Mouse (Mus musculus): Measurements from ENCODE around the gene Nr5a1. TPM values are rescaled to one million over a fixed set of nuclear protein-coding genes. Genes with fewer than 3 reads are reported as not detected.

Gene Nr5a1
- polyA plus RNA-seq, 1 experiment from 2014 or later = 0.09 TPM

GRCm38 (mm10) chr2:38697128-38698120 lies 16.9 kb downstream of the Nr5a1 start:
- H3K9ac ChIP-seq = 0 out of 2 replicates have a peak overlapping the region, but pooled peaks have one; percentile 10

GRCm38 (mm10) chr2:38695770-38696169 lies 18.6 kb downstream of the Nr5a1 start:
- no peak for ATAC-seq (ENCODE audit: low FRiP score)
- H3K4me3 ChIP-seq = no peak overlapping the region
- peaks cover 16% of the 10 kb centered on the region for H3K4me1 ChIP-seq (replicated peaks)
- H3K4me2 ChIP-seq = no peak overlapping the region
- H3K27me3 ChIP-seq = peaks cover 62% of the 10 kb centered on the region
- no peak overlapping the region for H3K9ac ChIP-seq
- no peak overlapping the region for H3K27ac ChIP-seq
- no peaks in the 10 kb centered on the region for H3K9me3 ChIP-seq
- WGBS = 49% methylated on average over 9 of the region's 9 CpGs
- H3K36me3 ChIP-seq = no peaks in the 10 kb centered on the region

More at GRCm38 (mm10) chr2:38697128-38698120, 16.9 kb downstream of the Nr5a1 start:
- H3K27me3 ChIP-seq = peaks cover 70% of the 10 kb centered on the region
- peaks cover 16% of the 10 kb centered on the region for H3K4me1 ChIP-seq (replicated peaks)
- H3K36me3 ChIP-seq = no peaks in the 10 kb centered on the region
- ATAC-seq (ENCODE audit: low FRiP score) = peak; percentile 24; the same call in 1 of the 2 replicates
- no peak overlapping the region for H3K4me3 ChIP-seq
- H3K27ac ChIP-seq = 0 out of 2 replicates have a peak overlapping the region, but pooled peaks have one; percentile 30
- peak overlapping the region; percentile 32 for H3K4me2 ChIP-seq
- 16% methylated on average over 27 of the region's 27 CpGs for WGBS
- no peaks in the 10 kb centered on the region for H3K9me3 ChIP-seq

DNA sequence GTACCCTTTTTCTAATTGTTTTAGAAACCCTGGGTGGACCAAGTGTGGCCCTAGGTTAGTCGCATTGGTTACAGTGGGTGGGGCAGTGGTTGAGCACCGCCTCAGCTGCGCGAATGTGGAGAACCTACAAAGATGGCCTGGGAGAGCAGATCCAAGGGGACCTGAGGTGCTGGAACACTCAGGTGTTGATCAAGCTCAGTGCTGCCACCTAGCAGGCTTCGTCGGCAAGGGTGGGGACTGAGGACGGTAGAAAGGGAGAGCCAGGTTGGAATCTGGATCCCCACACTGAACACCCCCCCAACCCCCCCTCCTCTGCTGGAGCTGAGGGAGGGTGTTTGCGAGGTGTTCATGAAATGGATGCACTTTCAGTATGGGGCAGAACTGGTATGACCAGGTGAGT lies 22.8 kb downstream of the Nr5a1 start:
- WGBS = 28% methylated on average over 8 of the region's 8 CpGs

GRCm38 (mm10) chr2:38689881-38690280 lies 24.5 kb downstream of the Nr5a1 start:
- H3K36me3 ChIP-seq = no peaks in the 10 kb centered on the region
- peaks cover 38% of the 10 kb centered on the region for H3K27me3 ChIP-seq
- H3K4me3 ChIP-seq = no peak overlapping the region
- no peak for ATAC-seq (ENCODE audit: low FRiP score)
- H3K4me2 ChIP-seq = no peak overlapping the region
- H3K9me3 ChIP-seq = no peaks in the 10 kb centered on the region
- H3K9ac ChIP-seq = no peak overlapping the region
- 47% methylated on average over 1 of the region's 1 CpGs for WGBS
- H3K27ac ChIP-seq = 0 out of 2 replicates have a peak overlapping the region, but pooled peaks have one; percentile 30
- peaks cover 19% of the 10 kb centered on the region for H3K4me1 ChIP-seq (replicated peaks)

More for the DNA sequence above, 22.8 kb downstream of the Nr5a1 start:
- H3K27me3 ChIP-seq = peaks cover 43% of the 10 kb centered on the region
- H3K9ac ChIP-seq = no peak overlapping the region
- ATAC-seq (ENCODE audit: low FRiP score) = no peak
- no peak overlapping the region for H3K4me3 ChIP-seq
- no peaks in the 10 kb centered on the region for H3K9me3 ChIP-seq
- H3K36me3 ChIP-seq = no peaks in the 10 kb centered on the region
- H3K27ac ChIP-seq = no peak overlapping the region
- H3K4me2 ChIP-seq = no peak overlapping the region
- H3K4me1 ChIP-seq (replicated peaks) = peaks cover 20% of the 10 kb centered on the region

GRCm38 (mm10) chr2:38688791-38689520 lies 25.4 kb downstream of the Nr5a1 start:
- peaks cover 34% of the 10 kb centered on the region for H3K27me3 ChIP-seq
- no peaks in the 10 kb centered on the region for H3K9me3 ChIP-seq
- peak overlapping the region; percentile 34 for H3K4me3 ChIP-seq
- peak overlapping the region; percentile 42; the same call in 1 of the 2 replicates for H3K27ac ChIP-seq
- peak overlapping the region; percentile 58 for H3K4me2 ChIP-seq
- peak overlapping the region; percentile 72 for H3K9ac ChIP-seq
- peak; percentile 75 for ATAC-seq (ENCODE audit: low FRiP score)
- 3% methylated on average over 29 of the region's 29 CpGs for WGBS
- peaks cover 19% of the 10 kb centered on the region for H3K4me1 ChIP-seq (replicated peaks)
- no peaks in the 10 kb centered on the region for H3K36me3 ChIP-seq

GRCm38 (mm10) chr2:38685746-38686145 lies 28.6 kb downstream of the Nr5a1 start:
- Histone ChIP-seq H3K4me2 (no peak overlapping the region), H3K27me3 (peaks cover 12% of the 10 kb centered on the region), H3K4me3 (no peak overlapping the region), H3K9ac (no peak overlapping the region), H3K9me3 (no peaks in the 10 kb centered on the region), H3K36me3 (no peaks in the 10 kb centered on the region), H3K4me1 (replicated peaks) (peaks cover 19% of the 10 kb centered on the region), H3K27ac (no peak overlapping the region)
- no peak for ATAC-seq (ENCODE audit: low FRiP score)
- WGBS = 82% methylated on average over 3 of the region's 3 CpGs

DNA sequence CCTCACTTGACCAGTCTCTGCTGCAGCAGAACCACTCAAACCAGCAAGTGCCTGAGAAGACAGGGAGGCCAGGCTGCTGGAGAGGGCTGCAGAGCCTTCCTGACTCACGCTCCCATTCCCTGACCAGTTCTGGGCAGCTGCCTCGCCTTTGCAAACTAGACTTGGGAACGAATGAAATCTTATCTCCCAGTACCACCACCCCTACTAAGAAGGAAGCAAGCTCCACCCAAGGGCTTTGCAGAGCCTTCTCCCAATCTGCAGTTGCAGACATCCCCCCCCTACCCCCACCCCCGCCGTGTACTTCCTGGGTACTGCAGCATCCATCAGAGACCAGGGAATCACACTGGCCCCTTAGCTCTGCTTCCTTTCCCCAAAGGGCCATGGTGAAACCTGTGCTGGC lies 31.3 kb downstream of the Nr5a1 start:
- peaks cover 4% of the 10 kb centered on the region; the same call in 1 of the 2 replicates for H3K27me3 ChIP-seq

GRCm38 (mm10) chr2:38682209-38682608 lies 32.1 kb downstream of the Nr5a1 start:
- Histone ChIP-seq H3K4me3 (no peak overlapping the region), H3K36me3 (no peaks in the 10 kb centered on the region), H3K27me3 (peaks cover 3% of the 10 kb centered on the region; the same call in 1 of the 2 replicates), H3K4me1 (replicated peaks) (no peaks in the 10 kb centered on the region), H3K9me3 (no peaks in the 10 kb centered on the region), H3K27ac (no peak overlapping the region), H3K4me2 (no peak overlapping the region), H3K9ac (no peak overlapping the region)
- 93% methylated on average over 5 of the region's 5 CpGs for WGBS
- no peak for ATAC-seq (ENCODE audit: low FRiP score)

More for the DNA sequence above, 31.3 kb downstream of the Nr5a1 start:
- peaks cover 1% of the 10 kb centered on the region for H3K4me1 ChIP-seq (replicated peaks)
- H3K4me2 ChIP-seq = no peak overlapping the region
- no peaks in the 10 kb centered on the region for H3K9me3 ChIP-seq
- no peak for ATAC-seq (ENCODE audit: low FRiP score)
- H3K27ac ChIP-seq = no peak overlapping the region
- 74% methylated on average over 5 of the region's 5 CpGs for WGBS
- H3K36me3 ChIP-seq = no peaks in the 10 kb centered on the region
- no peak overlapping the region for H3K9ac ChIP-seq
- H3K4me3 ChIP-seq = no peak overlapping the region

DNA sequence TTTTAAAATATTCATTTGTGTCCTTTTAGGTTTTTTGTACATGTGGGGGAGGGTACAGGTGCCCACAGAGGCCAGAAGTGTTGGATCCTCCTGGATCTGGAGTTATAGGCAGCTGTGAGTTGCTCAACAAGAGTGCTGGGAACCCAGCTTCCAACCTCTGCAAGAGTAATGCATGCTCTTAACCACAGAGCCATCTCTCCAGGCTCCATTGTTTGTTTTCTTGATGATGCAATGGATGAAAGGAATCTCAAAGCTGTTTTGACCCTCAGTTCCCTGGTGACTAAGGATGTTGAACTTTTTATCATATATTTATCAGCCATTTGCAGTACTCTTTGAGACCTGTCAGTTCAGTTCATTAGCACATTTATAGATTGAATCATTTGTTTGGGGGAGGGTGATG lies 35.4 kb downstream of the Nr5a1 start:
- Histone ChIP-seq H3K27me3 (no peaks in the 10 kb centered on the region), H3K4me2 (no peak overlapping the region), H3K9me3 (no peaks in the 10 kb centered on the region), H3K36me3 (no peaks in the 10 kb centered on the region), H3K4me3 (no peak overlapping the region), H3K9ac (no peak overlapping the region), H3K27ac (no peak overlapping the region), H3K4me1 (replicated peaks) (no peaks in the 10 kb centered on the region)
- ATAC-seq (ENCODE audit: low FRiP score) = no peak

DNA sequence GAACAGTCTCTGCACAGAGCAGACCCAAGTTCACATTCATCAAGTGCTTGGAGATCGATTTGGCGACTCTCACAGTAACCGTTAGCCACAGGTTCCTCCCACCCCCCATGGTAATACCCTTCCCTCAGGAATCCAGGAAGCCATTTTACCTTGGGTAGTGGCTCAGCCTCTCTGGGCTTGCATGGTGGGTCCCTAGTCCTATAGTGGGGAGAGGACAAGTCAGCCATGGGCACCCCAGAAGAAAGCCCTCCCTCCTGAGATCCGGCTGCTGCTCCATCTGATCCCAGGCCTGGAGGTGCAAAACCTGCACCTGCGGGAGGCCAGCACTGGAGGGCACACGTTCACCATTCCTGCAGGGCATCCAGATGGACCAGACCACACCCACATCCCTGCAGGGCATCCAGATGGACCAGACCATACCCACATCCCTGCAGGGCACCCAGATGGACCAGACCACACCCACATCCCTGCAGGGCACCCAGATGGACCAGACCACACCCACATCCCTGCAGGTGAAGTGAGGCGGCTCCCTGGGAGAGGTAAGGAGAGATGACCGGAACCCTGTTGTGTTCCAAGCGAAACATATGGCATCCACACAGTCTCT lies 38.9 kb downstream of the Nr5a1 start:
- Histone ChIP-seq H3K9ac (no peak overlapping the region), H3K27ac (no peak overlapping the region), H3K4me1 (replicated peaks) (no peaks in the 10 kb centered on the region), H3K36me3 (no peaks in the 10 kb centered on the region), H3K27me3 (peaks cover 6% of the 10 kb centered on the region; the same call in 1 of the 2 replicates), H3K4me3 (no peak overlapping the region), H3K9me3 (no peaks in the 10 kb centered on the region), H3K4me2 (no peak overlapping the region)
- ATAC-seq (ENCODE audit: low FRiP score) = no peak
- WGBS = 59% methylated on average over 9 of the region's 9 CpGs

GRCm38 (mm10) chr2:38672496-38672895 lies 41.8 kb downstream of the Nr5a1 start:
- Histone ChIP-seq H3K27me3 (peaks cover 17% of the 10 kb centered on the region; the same call in 1 of the 2 replicates), H3K9ac (no peak overlapping the region), H3K4me1 (replicated peaks) (peaks cover 8% of the 10 kb centered on the region; the same call in 1 of the 2 replicates), H3K9me3 (no peaks in the 10 kb centered on the region), H3K4me3 (no peak overlapping the region), H3K27ac (no peak overlapping the region), H3K4me2 (no peak overlapping the region), H3K36me3 (no peaks in the 10 kb centered on the region)
- ATAC-seq (ENCODE audit: low FRiP score) = no peak
- 73% methylated on average over 11 of the region's 11 CpGs for WGBS

All from hindbrain, embryonic 13.5 days (tissue).